Mouse (Mus musculus): ENCODE results near the gene Hjurp.

GRCm38 (mm10) chr1:88233421-88234247, 43.8 kb downstream of the Hjurp start:
- TF ChIP-seq POLR2A (IDR thresholded peaks at IDR 0.05; ENCODE audit: extremely low read depth, insufficient read depth, low read length): no peak
- TF ChIP-seq CTCF (IDR thresholded peaks at IDR 0.05; ENCODE audit: low read depth, low read length): no peak

All from liver, adult 2 months (tissue).